Mouse (Mus musculus) gastrocnemius, postnatal 25 days (tissue): Measurements from ENCODE around the gene Spi1. TPM values are rescaled to one million over a fixed set of nuclear protein-coding genes. Genes with fewer than 3 reads are reported as not detected.

Experiments
- DNase-seq: peaks from one replicate; pipeline ENCODE4 v3.0.0; 2022
- total RNA-seq, 2 experiments: library from RNA; stranded (reverse); gene quantifications; 1 replicate in 1 of 2; 2 replicates in 1 of 2; pipeline ENCODE4 v1.2.3; 2021

The Spi1 gene
- total RNA-seq, 2 experiments from 2014 or later = 0.95 to 1.6 TPM

- DNase-seq = no peak
These were observed 42.9 kb downstream of the Spi1 start for GRCm38 (mm10) chr2:91125101-91125500.

DNA sequence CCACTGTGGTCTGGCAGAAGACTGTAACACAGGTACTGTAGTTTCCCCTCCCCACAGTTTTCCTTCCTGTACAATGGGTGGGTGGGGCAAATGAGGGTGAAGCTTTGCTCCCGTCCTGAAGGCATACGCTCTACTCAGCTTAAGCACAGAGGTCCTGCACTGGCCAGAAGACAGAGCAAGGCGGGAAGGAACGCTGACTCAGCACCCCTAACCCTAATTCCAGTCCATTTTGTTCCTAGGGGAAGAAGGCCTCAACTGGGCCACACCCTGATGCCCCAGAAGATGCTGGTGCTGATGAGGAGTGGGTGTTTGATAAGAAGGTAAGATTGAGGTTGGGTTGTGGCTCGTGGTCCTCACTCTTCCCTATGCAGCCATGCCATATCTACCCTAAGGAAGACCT lies 46.6 kb downstream of the Spi1 start:
- no peak for DNase-seq

DNA sequence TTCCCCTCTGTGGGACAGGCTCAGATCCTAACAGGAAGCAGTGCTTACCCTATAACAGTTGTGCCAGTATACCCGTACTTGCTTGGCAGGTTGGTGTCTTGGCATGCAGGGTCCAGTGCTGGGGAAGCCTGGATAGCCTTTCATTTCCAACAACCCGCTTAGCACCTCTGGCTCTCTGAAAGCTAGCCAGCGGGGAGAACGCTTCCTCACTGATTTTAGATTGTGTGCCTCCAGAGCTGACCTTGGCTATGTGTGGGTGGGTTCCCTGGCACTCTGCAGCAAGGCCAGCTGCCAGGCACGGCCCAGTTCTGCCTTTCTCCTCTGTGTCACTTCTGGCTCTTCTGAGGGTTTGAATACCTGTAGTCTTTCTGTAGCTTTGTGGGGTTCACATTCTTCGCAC lies 47.9 kb downstream of the Spi1 start:
- DNase-seq = no peak

- DNase-seq = no peak
These were observed 49.1 kb downstream of the Spi1 start for GRCm38 (mm10) chr2:91131251-91131650.

GRCm38 (mm10) chr2:91132035-91132434 lies 49.8 kb downstream of the Spi1 start:
- no peak for DNase-seq

DNA sequence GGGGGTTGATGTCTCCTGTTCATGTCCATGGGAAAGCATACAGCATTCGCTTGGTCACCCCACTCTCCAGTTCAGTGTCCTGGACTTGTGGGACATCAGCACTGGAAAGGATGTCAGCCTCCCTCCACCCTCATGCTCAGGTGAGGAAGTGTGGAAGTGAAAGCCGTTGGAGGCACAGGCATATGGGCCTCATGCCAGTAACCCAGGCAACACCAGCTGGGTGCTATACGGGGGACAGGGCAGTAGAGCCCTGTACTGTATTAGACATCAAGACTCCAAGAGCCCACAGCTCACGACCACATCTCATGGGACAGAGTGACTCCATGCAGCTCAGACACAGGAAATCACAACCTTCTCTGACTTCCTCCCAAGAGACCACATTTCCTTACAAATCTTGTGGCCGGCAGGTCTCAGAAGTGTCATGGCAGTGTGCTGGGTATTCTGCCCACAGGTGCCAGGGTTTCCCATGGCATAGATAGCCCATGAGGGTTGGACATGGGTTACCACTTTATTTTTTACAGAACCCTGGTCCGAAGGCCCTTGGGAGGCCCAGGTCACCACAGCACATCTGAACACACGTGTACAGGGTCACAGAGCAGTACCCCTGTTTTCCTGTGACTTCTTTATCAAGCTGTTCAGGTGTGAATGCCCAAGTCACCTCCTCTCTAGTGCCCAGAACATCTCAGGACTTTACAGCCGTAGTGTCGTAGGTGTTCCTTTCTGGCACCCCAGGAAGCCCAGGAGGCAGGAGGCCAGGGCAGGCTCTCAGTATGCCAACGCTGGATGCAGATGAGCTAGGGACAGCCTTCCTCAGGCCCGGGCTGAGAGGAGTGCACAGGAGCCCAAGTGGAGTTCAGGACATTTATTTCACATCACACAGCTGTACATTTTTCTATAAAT lies 54.6 kb downstream of the Spi1 start:
- DNase-seq = no peak

GRCm38 (mm10) chr2:91137481-91137880 lies 55.3 kb downstream of the Spi1 start:
- no peak for DNase-seq

- DNase-seq = no peak
These were observed 57.1 kb downstream of the Spi1 start for GRCm38 (mm10) chr2:91139311-91139710.

DNA sequence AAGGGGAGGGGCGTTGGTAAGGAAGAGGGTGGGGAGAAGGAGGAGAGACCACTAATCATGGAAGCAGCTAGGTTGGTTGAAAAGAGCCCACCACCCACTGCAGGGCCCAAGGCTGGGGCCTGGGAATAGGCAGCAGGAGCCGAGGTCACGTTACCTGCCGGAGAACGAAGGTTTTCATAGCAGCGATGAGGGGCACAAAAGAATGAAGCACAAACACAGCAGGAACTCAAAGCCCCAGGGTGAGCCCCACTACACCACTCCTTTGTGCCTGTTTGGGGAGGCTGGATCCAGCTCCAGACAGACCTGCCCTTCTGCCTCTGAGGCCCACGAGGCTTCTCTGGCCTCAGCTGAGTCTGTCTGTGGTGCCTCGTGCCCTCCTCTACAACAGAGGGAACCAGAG lies 57.6 kb downstream of the Spi1 start:
- DNase-seq = no peak

DNA sequence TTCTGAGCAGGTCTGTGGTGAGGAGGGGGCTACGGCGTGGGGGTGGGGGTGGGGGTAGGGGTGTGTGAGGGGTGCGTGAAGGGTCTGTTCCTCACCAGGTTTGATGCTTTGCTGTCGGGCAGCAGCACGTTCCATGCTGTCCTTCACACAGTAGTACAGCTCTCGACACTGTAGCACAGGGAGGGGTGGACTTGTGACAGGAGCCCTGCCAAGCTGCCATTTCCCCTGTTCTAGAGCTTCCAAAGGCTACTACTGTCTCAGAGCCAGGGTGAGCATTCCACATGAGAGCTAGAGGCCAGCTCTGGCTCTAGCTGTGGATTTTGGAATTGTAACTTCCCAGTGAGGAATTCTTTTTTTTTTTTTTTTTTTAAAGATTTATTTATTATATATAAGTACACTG lies 60.7 kb downstream of the Spi1 start:
- no peak for DNase-seq

- DNase-seq = no peak
These were observed 61.2 kb downstream of the Spi1 start for GRCm38 (mm10) chr2:91143401-91143800.

GRCm38 (mm10) chr2:91148101-91148500 lies 65.9 kb downstream of the Spi1 start:
- no peak for DNase-seq

- no peak for DNase-seq
These were observed 69.1 kb downstream of the Spi1 start for GRCm38 (mm10) chr2:91151331-91151730.

DNA sequence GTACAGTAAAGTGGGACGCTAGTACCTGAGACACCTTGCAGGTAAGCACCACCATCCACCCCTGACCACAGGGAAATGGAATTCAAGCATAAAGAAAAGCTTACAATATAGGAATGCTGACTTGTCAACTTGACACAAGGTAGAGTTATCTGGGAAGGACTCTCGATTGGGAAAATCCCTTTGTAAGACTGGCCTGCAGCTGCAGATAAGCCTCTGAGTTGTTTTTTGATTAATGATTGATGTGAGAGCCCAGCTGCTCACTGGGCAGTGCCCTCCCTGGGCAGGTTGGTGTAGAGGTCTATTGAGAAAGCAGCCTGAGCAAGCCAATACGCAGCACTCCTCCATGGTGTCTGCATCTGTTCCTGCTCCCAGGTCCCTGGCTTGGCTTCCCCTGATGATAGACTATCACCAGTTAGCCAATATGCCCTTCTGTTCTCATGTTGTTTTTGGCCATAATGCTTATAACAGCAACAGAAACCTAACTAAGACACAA lies 70.7 kb downstream of the Spi1 start:
- no peak for DNase-seq

- DNase-seq = no peak
These were observed 71.9 kb downstream of the Spi1 start for GRCm38 (mm10) chr2:91154091-91154490.

DNA sequence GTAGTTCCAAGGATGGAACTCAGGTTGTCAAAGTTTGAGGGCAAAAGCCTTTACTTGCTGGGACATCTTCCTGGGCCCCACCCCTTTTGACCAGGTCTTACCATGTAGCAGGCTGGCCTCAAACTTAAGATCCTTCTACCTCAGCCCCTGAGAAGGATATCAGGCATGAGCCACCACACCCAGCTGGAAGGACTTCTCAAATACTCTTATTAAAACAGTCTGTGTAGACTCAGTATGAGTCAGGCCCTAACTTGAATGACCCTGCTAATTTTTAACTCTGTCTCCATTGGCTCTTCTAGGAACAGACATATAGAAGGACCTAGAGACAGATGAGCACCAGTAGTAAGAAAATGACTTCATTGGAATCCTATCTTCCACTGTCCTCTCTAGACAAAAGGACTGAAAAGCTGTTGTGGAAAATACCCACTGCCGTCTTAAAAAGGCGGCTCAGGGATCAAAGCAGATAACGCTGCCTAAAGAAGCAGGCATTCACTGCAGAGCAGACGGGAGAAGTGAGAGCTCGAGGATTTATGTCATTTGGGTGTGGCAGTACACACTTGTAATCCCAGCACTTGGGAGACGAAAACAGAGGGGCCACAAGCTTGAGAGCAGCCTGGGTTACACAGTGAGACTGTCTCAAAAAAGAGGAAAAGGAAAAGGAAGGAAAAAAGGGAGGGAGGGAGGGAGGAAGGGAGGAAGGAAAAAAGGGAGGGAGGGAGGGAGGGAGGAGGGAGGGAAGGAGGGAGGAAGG lies 75.0 kb downstream of the Spi1 start:
- no peak for DNase-seq

GRCm38 (mm10) chr2:91160591-91160990 lies 78.4 kb downstream of the Spi1 start:
- no peak for DNase-seq

DNA sequence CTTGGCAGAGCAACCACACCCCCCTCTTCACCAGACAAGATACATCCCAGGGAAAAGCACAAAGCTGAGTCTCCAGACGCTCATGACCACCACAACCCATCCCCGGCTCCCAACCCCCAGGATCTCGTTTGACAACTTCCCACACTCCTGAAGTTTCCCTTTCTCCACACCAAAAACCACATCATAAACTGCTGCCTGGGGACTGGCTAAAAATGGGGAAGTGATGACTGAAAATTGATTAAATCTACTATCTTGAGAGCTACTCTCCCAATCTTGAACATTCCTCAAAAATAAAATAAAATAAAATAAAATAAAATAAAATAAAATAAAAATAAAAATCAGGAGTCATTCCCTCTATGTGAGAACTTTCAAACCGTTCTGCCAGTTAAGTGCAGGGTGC lies 80.8 kb downstream of the Spi1 start:
- DNase-seq = no peak

GRCm38 (mm10) chr2:91163532-91163931 lies 81.3 kb downstream of the Spi1 start:
- no peak for DNase-seq

DNA sequence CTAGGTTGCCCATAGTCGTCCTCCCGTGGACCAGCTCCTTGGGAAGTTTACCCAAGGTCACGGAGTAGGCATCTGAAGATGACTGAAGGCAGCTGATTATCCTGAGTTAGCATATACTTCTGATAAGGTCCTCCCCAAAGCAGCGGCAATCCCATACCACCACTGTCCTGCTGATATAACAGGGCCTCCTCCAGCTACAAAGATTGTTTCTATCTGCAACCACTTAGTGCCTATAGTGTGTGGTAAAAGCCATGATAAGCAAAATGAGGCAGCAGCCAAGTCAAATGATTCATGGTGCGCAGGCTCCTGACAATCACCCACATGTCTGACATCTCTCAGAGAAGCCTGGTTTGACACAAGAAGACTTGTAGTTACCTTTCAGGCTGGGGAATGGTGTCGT lies 82.8 kb downstream of the Spi1 start:
- no peak for DNase-seq
